ENCODE assay signal across 8 mouse cellular contexts in the genomic region with DNA sequence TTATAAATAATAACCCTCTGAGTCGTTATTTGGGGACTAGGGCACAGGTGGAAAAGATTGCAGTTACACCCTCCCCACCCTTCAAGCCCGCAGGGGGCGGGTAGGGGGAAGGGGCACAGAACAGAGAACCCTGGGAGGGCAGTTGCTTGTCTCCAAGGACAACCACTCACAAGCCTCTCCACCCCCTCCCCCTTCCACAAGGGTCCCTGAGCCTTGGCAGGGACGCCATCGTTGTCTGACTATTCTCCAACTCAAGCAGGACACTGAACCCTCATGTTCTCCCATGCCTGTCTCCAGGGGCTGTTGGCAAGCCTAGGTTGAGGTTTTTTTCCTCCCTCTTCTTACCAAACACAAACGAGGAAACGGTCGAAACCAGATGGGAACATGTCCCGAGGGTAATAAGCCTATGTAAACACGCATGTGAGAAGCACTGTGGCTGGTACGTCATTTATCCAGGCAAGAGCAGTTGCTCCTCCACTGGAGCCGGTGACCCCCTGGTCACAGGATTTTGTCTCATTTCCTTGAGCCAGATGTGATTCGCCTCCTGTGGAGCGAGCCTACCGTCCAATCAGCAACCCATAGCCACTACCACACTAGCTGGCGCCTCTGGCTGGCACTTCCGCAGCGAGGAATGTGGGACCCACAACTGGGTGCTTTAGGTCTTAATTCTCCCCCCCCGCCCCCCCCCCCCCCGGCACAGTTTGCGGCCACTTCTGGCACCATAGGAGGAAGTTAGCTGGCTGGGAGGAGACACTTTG. TPM values are rescaled to one million over a fixed set of nuclear protein-coding genes. Genes with fewer than 3 reads are reported as not detected.
DNase-seq lines count a peak whose midpoint lies in the region; ATAC-seq and TF ChIP-seq lines count a peak whose summit lies in the region.

No protein-coding gene starts in this region.

- no peak overlapping the region; the same call in 1 of the 2 replicates for H3K4me3 ChIP-seq in stomach, embryonic 16.5 days (replicated peaks; ENCODE audit: low read length)

- peaks cover 18% of the 10 kb centered on the region for H3K4me1 ChIP-seq in stomach, embryonic 16.5 days (ENCODE audit: control insufficient read depth, insufficient read depth, low read length)

- no peaks in the 10 kb centered on the region for H3K36me3 ChIP-seq in stomach, embryonic 16.5 days (ENCODE audit: control insufficient read depth, insufficient read depth, low read length)

- H3K9ac ChIP-seq in stomach, embryonic 16.5 days (ENCODE audit: low read length), result peak overlapping the region; percentile 26; the same call in 1 of the 2 replicates

- no peaks in the 10 kb centered on the region for H3K9me3 ChIP-seq in stomach, embryonic 16.5 days (replicated peaks; ENCODE audit: control insufficient read depth, low read length)

- H3K27me3 ChIP-seq in stomach, embryonic 16.5 days (ENCODE audit: control insufficient read depth, insufficient read depth, low read length), result peaks cover 10% of the 10 kb centered on the region; the same call in 1 of the 2 replicates

- 8% methylated on average over 18 of the region's 21 CpGs for WGBS in stomach, embryonic 16.5 days

- DNase-seq in brain, embryonic 14.5 days (ENCODE audit: low read depth), result peak; percentile 62
- peak; percentile 37 for DNase-seq in fibroblast of lung, adult 2 months (ENCODE audit: low read depth)
- peak; percentile 45 for DNase-seq in kidney, adult 9 months
- DNase-seq in lung, postnatal 36 days, result peak; percentile 62
- DNase-seq in frontal cortex, postnatal 36 days (ENCODE audit: low spot score in 2 of 2), result no peak
- DNase-seq in frontal cortex, postnatal 14 days (ENCODE audit: low spot score in 2 of 2), result no peak

- TF ChIP-seq POLR2A in brain, embryonic 14.5 days (IDR thresholded peaks at IDR 0.05; ENCODE audit: borderline replicate concordance, extremely low read depth, insufficient read depth, insufficient read length, poor library complexity, severe bottlenecking), result no peak

- H3K27ac ChIP-seq in stomach, embryonic 16.5 days (ENCODE audit: low read length), result peak overlapping the region; percentile 48; the same call in 1 of the 2 replicates

- TF ChIP-seq CTCF in brain, embryonic 14.5 days (IDR thresholded peaks at IDR 0.05; ENCODE audit: borderline replicate concordance, extremely low read depth, insufficient read depth, insufficient read length), result no peak

- peak; percentile 24; the same call in 1 of the 2 replicates for ATAC-seq in stomach, embryonic 16.5 days (ENCODE audit: insufficient read depth, low FRiP score)
- ATAC-seq in activated CD4-positive, CD25-positive, alpha-beta regulatory T cell, adult 4 months, result no peak

- peak overlapping the region; percentile 37 for H3K4me2 ChIP-seq in stomach, embryonic 16.5 days (ENCODE audit: low read depth, low read length)

RNA-seq across cellular contexts. Expression of a gene that starts 11.2 kb away (rescaled TPM):
- 1.0 and 1.1 TPM in 2 replicates for polyA plus RNA-seq in brain, embryonic 14.5 days (2012; rRNA removed)
- 0.22 and 0.41 TPM in 2 replicates for polyA plus RNA-seq in stomach, embryonic 16.5 days (2015; fragmentation: Nextera tagmentation; extraction: Ambion mirVana)
- polyA plus RNA-seq in activated CD4-positive, CD25-positive, alpha-beta regulatory T cell, adult 4 months (2017; shearing (Covaris generic)), result not detected

RNA-seq across cellular contexts. Expression of a gene that starts 37.0 kb away (rescaled TPM):
- 93.0 and 117 TPM in 2 replicates for polyA plus RNA-seq in brain, embryonic 14.5 days (2012; rRNA removed)
- polyA plus RNA-seq in stomach, embryonic 16.5 days (2015; fragmentation: Nextera tagmentation; extraction: Ambion mirVana), result 74.4 and 81.2 TPM in 2 replicates
- 10 to 100 TPM; 10.8 to 12.2 TPM for polyA plus RNA-seq in activated CD4-positive, CD25-positive, alpha-beta regulatory T cell, adult 4 months (2017; shearing (Covaris generic))

Comparison
In these comparisons a context has a peak if more than half of its experiments do, and no peak if none do; other contexts are left out.
1. DNase-seq: peak in brain, embryonic 14.5 days (single experiment), fibroblast of lung, adult 2 months (single experiment), kidney, adult 9 months (single experiment) and lung, postnatal 36 days (single experiment); none in frontal cortex, postnatal 36 days (0 of 2) and frontal cortex, postnatal 14 days (0 of 2).